Mouse (Mus musculus) liver, postnatal 0 days (tissue): ENCODE data around the gene Gm20431. TPM values are rescaled to one million over a fixed set of nuclear protein-coding genes. Genes with fewer than 3 reads are reported as not detected.
A peak's percentile ranks its signal among the peaks of the same experiment; 100 is the strongest.

Experiments
- ATAC-seq: fragments of 200-750 bp; cut with Nextera tagmentation; 2 replicates; pipeline ENCODE4 v1.8.0; 2017; ENCODE audit warnings: mild to moderate bottlenecking, moderate library complexity
- DNase-seq: peaks from one replicate; pipeline ENCODE4 v3.0.0-alpha.2; 2016
- H3K27ac ChIP-seq: fragments of 300-500 bp; sonication (generic); 2 replicates; pipeline ENCODE4 v1.5.1; 2014; ENCODE audit warnings: antibody characterized with exemption, moderate library complexity, mild to moderate bottlenecking, low read depth
- H3K27me3 ChIP-seq: fragments of 300-500 bp; sonication (generic); 2 replicates; pipeline ENCODE4 v1.6.1; 2014; ENCODE audit warnings: low read length, control low read depth, mixed read lengths; ENCODE audit not compliant: insufficient read depth
- H3K36me3 ChIP-seq: fragments of 300-500 bp; sonication (generic); replicated peaks from 2 replicates; pipeline ENCODE4 v1.6.1; 2014; ENCODE audit warnings: mild to moderate bottlenecking, control low read depth, low read length, moderate library complexity, mixed read lengths; ENCODE audit not compliant: insufficient read depth
- H3K4me1 ChIP-seq: fragments of 300-500 bp; sonication (generic); 2 replicates; pipeline ENCODE4 v1.6.1; 2014; ENCODE audit warnings: antibody characterized with exemption, mild to moderate bottlenecking, control low read depth; ENCODE audit not compliant: insufficient read depth
- H3K4me2 ChIP-seq: fragments of 300-500 bp; sonication (generic); 2 replicates; pipeline ENCODE4 v1.6.1; 2014; ENCODE audit warnings: low read depth, mild to moderate bottlenecking, low read length, moderate library complexity, mixed read lengths
- H3K4me3 ChIP-seq: fragments of 300-500 bp; sonication (generic); 2 replicates; pipeline ENCODE4 v1.5.1; 2014; ENCODE audit warnings: low read depth, low read length
- H3K9ac ChIP-seq: fragments of 300-500 bp; sonication (generic); replicated peaks from 2 replicates; pipeline ENCODE4 v1.6.1; 2014; ENCODE audit warnings: mild to moderate bottlenecking, moderate library complexity
- H3K9me3 ChIP-seq: fragments of 300-500 bp; sonication (generic); 2 replicates; pipeline ENCODE4 v1.6.1; 2016; ENCODE audit warnings: mild to moderate bottlenecking, control low read depth, low read length, mixed read lengths
- CTCF ChIP-seq: sonication (generic); IDR thresholded peaks from 2 replicates; pipeline ENCODE4 v1.5.1; 2016; ENCODE audit warnings: antibody characterized with exemption, low read depth
- EP300 ChIP-seq: IDR thresholded peaks from 2 replicates; pipeline ENCODE4 v1.6.1; 2016; ENCODE audit warnings: antibody characterized with exemption, low read depth, mild to moderate bottlenecking
- WGBS: fragments of 180-500 bp; shearing (Covaris S2); extraction: QIAGEN DNeasy Blood & Tissue Kit; methylation state at CpG from one replicate; pipeline ENCODE4 v1.1.7; 2014; ENCODE audit not compliant: insufficient replicate concordance; 5-methylcytosine and 5-hydroxymethylcytosine counted together
- polyA plus RNA-seq: library from polyadenylated mRNA; unstranded; fragments of >200 nt; fragmentation: Nextera tagmentation; extraction: Ambion mirVana; gene quantifications from 2 replicates; pipeline ENCODE4 v1.2.1, GENCODE M21; 2015

Gm20431 gene
- polyA plus RNA-seq, 1 experiment from 2014 or later, result 1.7 TPM

DNA sequence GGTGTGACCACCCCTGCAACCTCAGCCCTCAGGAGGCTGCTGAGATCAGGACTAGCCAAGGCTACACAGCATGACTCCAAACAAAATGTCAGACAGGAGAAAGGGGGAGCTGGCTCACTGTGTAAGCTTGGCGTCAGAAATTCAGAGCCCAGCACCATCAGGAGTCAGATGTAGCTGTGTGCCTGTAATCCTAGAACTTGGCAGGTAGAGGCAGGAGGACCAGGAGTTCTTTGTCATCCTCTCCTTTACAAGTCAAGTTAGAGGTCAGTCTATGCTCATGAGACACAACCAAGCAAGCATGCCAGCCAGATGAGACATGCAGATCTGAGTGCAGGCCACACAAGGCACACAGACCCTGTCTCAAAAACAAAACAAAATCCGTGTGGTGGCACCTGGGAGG, 35.6 kb downstream of the Gm20431 start:
- peaks cover 72% of the 10 kb centered on the region for H3K4me1 ChIP-seq
- H3K36me3 ChIP-seq, result peaks cover 33% of the 10 kb centered on the region
- ATAC-seq, result no peak
- no peaks in the 10 kb centered on the region for H3K9me3 ChIP-seq
- no peak overlapping the region for H3K4me2 ChIP-seq
- no peak overlapping the region for H3K4me3 ChIP-seq
- no peak overlapping the region for H3K9ac ChIP-seq
- no peaks in the 10 kb centered on the region for H3K27me3 ChIP-seq
- TF ChIP-seq EP300 (no peak), CTCF (no peak)
- 68% methylated on average over 2 of the region's 2 CpGs for WGBS
- H3K27ac ChIP-seq, result peak overlapping the region; percentile 55; the same call in 1 of the 2 replicates
- no peak for DNase-seq

DNA sequence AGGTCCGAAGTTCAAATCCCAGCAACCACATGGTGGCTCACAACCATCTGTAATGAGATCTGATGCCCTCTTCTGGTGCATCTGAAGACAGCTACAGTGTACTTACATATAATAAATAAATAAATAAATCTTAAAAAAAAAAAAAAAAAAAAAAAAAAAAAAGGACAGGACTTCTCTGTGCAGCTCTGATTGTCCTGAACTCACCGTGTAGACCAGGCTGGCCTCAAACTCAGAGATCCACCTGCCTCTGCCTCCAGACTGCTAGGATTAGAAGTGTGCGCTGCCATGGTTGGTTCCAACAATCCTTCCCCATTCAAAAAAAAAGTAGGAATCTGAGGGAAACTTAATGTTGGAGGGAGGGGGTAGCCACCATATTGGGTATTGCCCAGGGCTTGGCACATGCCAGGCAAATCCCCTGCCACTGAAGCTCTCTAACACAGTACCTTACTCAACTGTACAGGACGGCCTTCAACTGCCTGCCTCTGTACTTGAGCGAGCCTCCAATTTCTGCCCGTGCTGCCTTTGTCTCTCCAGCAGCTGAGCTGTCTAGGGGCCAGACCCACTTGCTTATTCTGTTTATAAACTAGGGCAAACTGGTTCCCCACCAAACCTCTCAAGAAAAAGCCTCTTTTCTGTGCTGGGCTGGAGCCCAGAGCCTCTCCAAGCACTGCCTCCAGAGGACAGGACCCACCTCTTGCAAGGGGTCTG, 36.8 kb downstream of the Gm20431 start:
- Histone ChIP-seq H3K4me2 (no peak overlapping the region), H3K9me3 (no peaks in the 10 kb centered on the region), H3K36me3 (peaks cover 31% of the 10 kb centered on the region), H3K4me3 (no peak overlapping the region), H3K27me3 (no peaks in the 10 kb centered on the region), H3K9ac (no peak overlapping the region), H3K4me1 (peaks cover 61% of the 10 kb centered on the region), H3K27ac (no peak overlapping the region)
- WGBS, result 82% methylated on average over 6 of the region's 6 CpGs
- no peak for TF ChIP-seq EP300
- TF ChIP-seq CTCF, result no peak
- DNase-seq, result no peak
- no peak for ATAC-seq

GRCm38 (mm10) chr2:167622965-167623364, 38.3 kb downstream of the Gm20431 start:
- ATAC-seq (peak; percentile 40; the same call in 1 of the 2 replicates), DNase-seq (no peak)
- H3K9ac ChIP-seq, result no peak overlapping the region
- no peak for TF ChIP-seq CTCF
- TF ChIP-seq EP300, result no peak
- no peaks in the 10 kb centered on the region for H3K27me3 ChIP-seq
- H3K27ac ChIP-seq, result peak overlapping the region; percentile 63
- H3K4me1 ChIP-seq, result peaks cover 46% of the 10 kb centered on the region
- 46% methylated on average over 5 of the region's 5 CpGs for WGBS
- H3K4me3 ChIP-seq, result no peak overlapping the region
- H3K9me3 ChIP-seq, result no peaks in the 10 kb centered on the region
- no peak overlapping the region for H3K4me2 ChIP-seq
- H3K36me3 ChIP-seq, result peaks cover 29% of the 10 kb centered on the region

GRCm38 (mm10) chr2:167622352-167622751, 38.9 kb downstream of the Gm20431 start:
- H3K27ac ChIP-seq, result peak overlapping the region; percentile 57; the same call in 1 of the 2 replicates
- DNase-seq, result no peak
- peaks cover 29% of the 10 kb centered on the region for H3K36me3 ChIP-seq

GRCm38 (mm10) chr2:167621255-167622087, 39.8 kb downstream of the Gm20431 start:
- Histone ChIP-seq H3K4me1 (peaks cover 33% of the 10 kb centered on the region), H3K4me3 (no peak overlapping the region), H3K27ac (peak overlapping the region; percentile 57), H3K27me3 (no peaks in the 10 kb centered on the region), H3K9ac (no peak overlapping the region), H3K9me3 (no peaks in the 10 kb centered on the region), H3K36me3 (peaks cover 31% of the 10 kb centered on the region), H3K4me2 (no peak overlapping the region)
- ATAC-seq (no peak), DNase-seq (no peak)
- 68% methylated on average over 8 of the region's 9 CpGs for WGBS
- no peak for TF ChIP-seq CTCF
- TF ChIP-seq EP300, result no peak

More at GRCm38 (mm10) chr2:167622352-167622751, 38.9 kb downstream of the Gm20431 start:
- H3K4me2 ChIP-seq, result no peak overlapping the region
- WGBS, result 70% methylated on average over 13 of the region's 13 CpGs
- no peak overlapping the region for H3K4me3 ChIP-seq
- no peaks in the 10 kb centered on the region for H3K27me3 ChIP-seq
- no peak for TF ChIP-seq EP300
- TF ChIP-seq CTCF, result no peak
- peak; percentile 26; the same call in 1 of the 2 replicates for ATAC-seq
- no peak overlapping the region for H3K9ac ChIP-seq
- no peaks in the 10 kb centered on the region for H3K9me3 ChIP-seq
- peaks cover 40% of the 10 kb centered on the region for H3K4me1 ChIP-seq

GRCm38 (mm10) chr2:167617472-167617871, 43.8 kb downstream of the Gm20431 start:
- 79% methylated on average over 4 of the region's 4 CpGs for WGBS
- no peaks in the 10 kb centered on the region for H3K9me3 ChIP-seq
- no peak for ATAC-seq
- H3K4me1 ChIP-seq, result peaks cover 12% of the 10 kb centered on the region
- no peak overlapping the region for H3K4me3 ChIP-seq
- H3K27me3 ChIP-seq, result no peaks in the 10 kb centered on the region
- no peak overlapping the region for H3K4me2 ChIP-seq
- no peak for DNase-seq
- H3K27ac ChIP-seq, result no peak overlapping the region
- peaks cover 57% of the 10 kb centered on the region for H3K36me3 ChIP-seq
- no peak for TF ChIP-seq EP300
- no peak for TF ChIP-seq CTCF
- H3K9ac ChIP-seq, result no peak overlapping the region
